Mouse (Mus musculus) R1 (cell line): Measurements from ENCODE around the gene Pmel.
A peak's percentile ranks its signal among the peaks of the same experiment; 100 is the strongest.

Source experiments
- DNase-seq: peaks from one replicate; pipeline ENCODE4 v3.0.0-alpha.2; 2018; ENCODE audit warnings: low read depth, low spot score

The Pmel gene

GRCm38 (mm10) chr10:128703895-128704294 is at the start of gene Pmel:
Pmel (plus strand) TSS chr10:128704195.
- no peak for DNase-seq

GRCm38 (mm10) chr10:128655254-128655653 is 48.7 kb upstream of the Pmel start:
- peak; percentile 62 for DNase-seq

GRCm38 (mm10) chr10:128656731-128657130 is 47.3 kb upstream of the Pmel start:
- no peak for DNase-seq

- no peak for DNase-seq
Measured at GRCm38 (mm10) chr10:128657844-128658243, 46.2 kb upstream of the Pmel start.

DNA sequence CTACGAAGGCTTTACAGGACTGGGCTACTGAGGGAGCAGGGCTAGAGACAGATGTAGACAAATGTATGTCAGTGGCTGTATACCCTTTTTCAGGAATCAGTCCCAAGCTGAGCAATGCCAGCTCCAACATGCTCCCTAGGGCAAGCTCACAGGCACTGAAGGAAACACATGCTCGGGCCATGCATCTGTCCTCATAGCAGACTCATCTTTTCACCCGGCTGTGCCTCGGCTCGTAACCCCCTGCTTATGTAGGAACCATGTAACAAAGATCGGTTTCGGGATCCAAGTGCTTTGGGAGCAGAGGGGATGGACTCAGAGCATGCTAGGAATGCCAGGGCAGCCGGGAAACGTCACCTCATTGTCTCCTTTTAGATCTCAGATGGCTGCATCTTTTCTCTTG is 44.5 kb upstream of the Pmel start:
- DNase-seq = no peak

GRCm38 (mm10) chr10:128662465-128662864 is 41.5 kb upstream of the Pmel start:
- no peak for DNase-seq

DNA sequence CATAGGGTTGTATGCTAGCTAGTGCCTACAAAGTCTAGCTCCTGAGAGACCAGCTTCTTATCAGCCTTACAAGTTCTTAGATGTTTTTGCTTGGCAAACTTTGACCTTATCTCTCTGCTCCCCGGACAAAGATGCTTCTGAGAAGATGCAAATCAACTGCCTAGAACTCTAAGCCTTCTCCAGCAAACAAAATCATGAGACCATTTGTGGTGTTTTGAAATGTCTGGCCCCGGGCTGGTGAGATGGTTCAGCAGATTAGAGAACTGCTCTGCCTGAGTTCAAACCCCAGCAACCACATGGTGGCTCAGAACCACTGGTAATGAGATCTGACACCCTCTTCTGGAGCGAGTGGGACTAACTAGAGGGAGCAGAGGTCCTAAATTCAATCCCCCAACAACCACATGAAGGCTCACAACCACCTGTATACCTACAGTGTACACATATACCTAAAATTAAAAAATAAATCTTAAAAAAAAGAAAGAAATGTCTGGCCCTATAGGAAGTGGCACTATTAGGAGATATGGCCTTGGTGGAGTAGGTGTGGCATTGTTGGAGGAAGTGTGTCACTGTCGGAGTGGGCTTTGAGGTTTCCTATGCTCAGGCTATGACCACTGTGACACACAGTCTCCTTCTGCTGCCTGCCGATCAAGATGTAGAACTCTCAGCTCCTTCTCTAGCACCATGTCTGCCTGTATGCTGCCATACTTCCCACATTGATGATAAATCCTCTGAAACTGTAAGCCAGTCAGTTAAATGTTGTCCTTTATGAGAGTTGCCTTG is 40.4 kb upstream of the Pmel start:
- no peak for DNase-seq

DNA sequence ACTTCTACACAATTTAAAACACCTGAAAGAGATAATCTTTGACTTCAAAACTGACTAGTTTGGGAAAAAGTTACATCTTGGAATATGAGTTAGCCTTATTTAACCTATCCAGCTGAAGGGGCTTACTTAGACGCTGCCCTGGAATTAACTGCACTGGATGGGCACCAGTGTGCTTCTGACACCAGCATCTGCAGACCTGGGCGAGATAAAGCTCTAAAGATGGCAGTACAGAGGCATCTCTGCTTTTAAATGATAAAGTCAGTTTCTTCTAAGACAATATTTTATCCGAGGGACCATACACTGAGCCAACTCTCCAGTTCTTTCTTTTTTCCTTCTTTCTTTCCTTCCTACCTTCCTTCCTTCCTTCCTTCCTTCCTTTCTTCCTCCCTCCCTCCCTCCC is 39.2 kb upstream of the Pmel start:
- DNase-seq = no peak

DNA sequence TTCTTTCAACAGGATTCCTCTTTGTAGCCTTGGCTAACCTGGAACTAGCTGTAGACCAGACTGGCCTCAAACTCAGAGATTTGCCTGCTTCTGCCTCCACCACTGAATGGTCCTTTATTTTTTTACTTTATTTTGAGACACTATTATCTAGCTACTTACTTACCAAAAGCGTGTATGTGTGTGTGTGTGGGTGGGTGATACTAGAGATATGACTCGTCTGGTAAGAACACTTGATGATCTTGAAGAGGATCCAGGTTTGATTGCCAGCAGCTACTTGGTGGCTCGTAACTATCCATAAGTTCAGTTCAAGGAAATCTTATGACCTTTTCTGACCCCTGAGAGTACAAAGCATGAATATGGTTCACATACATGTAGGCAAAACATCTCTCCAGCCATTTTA is 38.7 kb upstream of the Pmel start:
- no peak for DNase-seq

- DNase-seq = no peak
Measured at GRCm38 (mm10) chr10:128665806-128666205, 38.2 kb upstream of the Pmel start.

DNA sequence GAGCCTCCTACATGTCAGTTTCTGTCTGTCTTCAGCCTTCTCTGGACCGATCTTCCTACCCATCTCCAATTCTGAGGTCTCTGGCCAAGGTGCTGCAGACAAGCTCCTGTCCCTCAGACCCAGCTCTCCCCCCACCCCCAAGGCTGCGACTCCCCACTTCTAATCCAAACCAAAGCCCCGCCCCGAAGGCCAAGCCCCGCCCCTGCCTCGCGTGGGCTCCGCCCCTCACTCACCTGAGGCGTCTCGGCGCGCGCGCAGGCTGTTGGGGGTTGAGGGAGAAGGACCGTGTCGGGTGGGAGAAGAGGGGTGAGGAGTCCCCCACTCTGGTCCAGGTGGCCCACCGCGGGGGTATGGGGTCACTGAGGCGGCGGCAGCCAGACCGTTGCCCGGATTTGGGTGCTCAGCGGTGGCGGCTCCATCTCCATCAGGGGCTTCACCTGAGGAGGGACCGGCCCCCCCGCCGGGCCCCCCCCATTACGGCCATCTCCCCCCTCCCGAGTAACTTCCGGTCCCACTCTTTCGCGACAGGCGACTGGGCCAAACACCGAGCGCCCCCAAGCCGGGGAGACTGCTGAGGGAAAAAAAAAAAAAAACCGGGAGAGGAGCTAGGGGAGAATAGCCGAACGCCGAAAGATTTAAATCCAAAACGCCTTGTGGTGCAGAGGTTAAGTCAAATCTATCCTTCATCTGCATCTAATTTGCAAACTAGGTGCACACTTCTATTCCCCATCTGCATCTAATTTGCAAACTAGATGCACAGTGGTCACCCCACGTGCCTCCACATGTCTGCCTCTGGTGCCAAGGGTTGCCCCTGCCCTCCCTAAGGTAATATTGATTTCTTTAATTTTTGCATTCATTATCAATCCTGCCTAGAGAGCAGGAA is 35.0 kb upstream of the Pmel start:
- peak; percentile 88 for DNase-seq

DNA sequence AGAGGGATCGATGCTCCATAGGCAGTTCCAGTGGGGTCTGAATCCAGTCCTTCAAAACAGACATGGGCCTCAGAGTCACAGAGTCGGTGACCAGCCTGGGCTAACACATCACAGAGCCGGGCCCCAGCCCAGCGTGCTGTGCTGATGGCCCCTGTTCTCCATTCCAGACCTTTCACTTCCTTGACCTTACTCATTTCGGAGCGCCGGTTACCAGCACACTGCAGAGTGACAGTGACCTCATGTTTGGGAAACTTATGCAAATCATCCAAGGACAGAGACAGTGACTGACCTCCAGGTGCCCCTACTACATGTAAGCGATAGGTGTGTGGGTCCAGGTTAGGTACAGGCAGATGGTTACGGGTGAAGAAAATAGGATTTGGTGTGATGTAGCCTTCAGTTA is 32.8 kb upstream of the Pmel start:
- DNase-seq = no peak

GRCm38 (mm10) chr10:128673763-128674468 is 30.1 kb upstream of the Pmel start, which contains the start of gene Suox:
Suox (minus strand) TSS chr10:128674073.
- peak; percentile 87 for DNase-seq

- DNase-seq = peak; percentile 51
Measured at GRCm38 (mm10) chr10:128674469-128675008, 29.5 kb upstream of the Pmel start.

- no peak for DNase-seq
Measured at GRCm38 (mm10) chr10:128695411-128695991, 8.5 kb upstream of the Pmel start.

GRCm38 (mm10) chr10:128695992-128696807 is 7.8 kb upstream of the Pmel start, which contains the start of gene Rab5b:
Rab5b (minus strand) TSS chr10:128696264.
- peak; percentile 100 for DNase-seq

GRCm38 (mm10) chr10:128697072-128697725 is 6.8 kb upstream of the Pmel start:
- peak; percentile 64 for DNase-seq

DNA sequence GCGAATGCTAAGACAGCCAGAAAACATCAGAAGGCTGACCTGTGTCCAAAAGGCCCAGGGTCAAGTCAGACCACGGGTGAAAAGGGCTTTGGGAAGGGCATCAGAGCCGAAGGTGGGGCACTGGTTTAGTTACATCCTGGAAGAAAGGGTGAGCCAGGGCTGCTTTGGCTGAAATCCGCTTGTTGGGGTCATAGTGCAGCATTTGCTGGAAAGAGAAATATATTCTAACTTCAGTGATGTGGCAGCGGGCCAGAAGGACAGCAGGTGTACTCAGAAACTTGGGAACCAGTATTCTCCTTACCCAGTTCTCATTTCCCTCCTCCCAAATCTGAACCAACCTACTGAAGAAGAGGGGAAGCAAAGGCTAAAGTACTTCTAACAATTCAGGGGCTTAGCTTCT is 5.0 kb upstream of the Pmel start:
- DNase-seq = no peak

DNA sequence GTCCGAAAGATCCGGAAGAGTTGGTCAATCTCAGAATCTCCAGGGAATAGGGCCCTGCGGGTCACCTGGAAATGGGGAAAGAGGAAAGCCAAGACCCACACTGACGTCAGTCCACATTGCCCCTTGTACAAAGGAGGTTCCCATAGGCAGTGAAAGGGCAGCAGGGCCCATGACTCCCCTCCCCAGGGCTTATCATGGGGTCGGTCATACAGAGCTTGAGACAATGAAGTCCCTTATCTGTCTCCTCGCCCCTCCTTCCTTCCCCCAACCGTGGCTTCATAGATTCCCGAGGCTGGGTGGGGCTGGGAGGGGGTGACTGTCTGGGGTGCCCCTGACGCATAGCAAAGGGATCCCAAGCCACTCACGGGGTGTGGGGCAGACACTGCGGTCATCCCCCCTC is 4.4 kb upstream of the Pmel start:
- DNase-seq = no peak

DNA sequence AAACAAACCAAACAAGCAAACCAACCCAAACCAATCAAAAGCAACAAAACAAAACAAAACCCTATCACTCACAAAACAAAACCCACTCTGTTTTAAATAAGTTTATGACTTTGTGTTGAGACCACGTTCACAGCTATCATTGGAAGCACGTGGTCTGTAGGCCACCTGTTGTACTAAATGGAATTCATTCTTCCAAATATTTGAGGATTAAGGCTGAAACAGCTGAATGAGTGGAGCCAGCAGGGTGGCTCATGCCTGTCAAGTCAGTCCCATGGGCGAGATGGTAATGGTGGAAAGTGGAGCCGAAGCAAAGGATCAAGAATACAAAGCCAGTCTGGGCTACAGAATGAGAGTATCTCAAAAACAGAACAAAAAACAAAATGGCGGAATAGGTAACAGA is 3.3 kb upstream of the Pmel start:
- no peak for DNase-seq
